Mouse (Mus musculus): ENCODE measurements around the gene Fkbp5. TPM values are rescaled to one million over a fixed set of nuclear protein-coding genes. Genes with fewer than 3 reads are reported as not detected.

Fkbp5 gene
- polyA plus RNA-seq, 1 experiment from 2014 or later: 29.0 TPM

GRCm38 (mm10) chr17:28373821-28374220 is 143.5 kb downstream of the Fkbp5 start:
- Histone ChIP-seq H3K9ac (replicated peaks) (no peak overlapping the region), H3K4me3 (ENCODE audit: low read depth, low read length) (no peak overlapping the region), H3K4me1 (ENCODE audit: insufficient read depth) (no peaks in the 10 kb centered on the region), H3K4me2 (ENCODE audit: low read depth, low read length) (no peak overlapping the region), H3K9me3 (ENCODE audit: low read length) (no peaks in the 10 kb centered on the region), H3K27ac (ENCODE audit: low read depth) (no peak overlapping the region), H3K27me3 (ENCODE audit: insufficient read depth, low read length) (peaks cover 25% of the 10 kb centered on the region), H3K36me3 (replicated peaks; ENCODE audit: insufficient read depth, low read length) (no peaks in the 10 kb centered on the region)
- ATAC-seq (0 out of 2 replicates have a peak, but pooled peaks have one; percentile 41), DNase-seq (peak; percentile 76)
- 13% methylated on average over 10 of the region's 10 CpGs for WGBS (ENCODE audit: insufficient replicate concordance)
- TF ChIP-seq EP300 (IDR thresholded peaks at IDR 0.05; ENCODE audit: low read depth) (no peak), CTCF (IDR thresholded peaks at IDR 0.05; ENCODE audit: low read depth) (peak; percentile 90)

- H3K4me1 ChIP-seq (ENCODE audit: insufficient read depth): no peaks in the 10 kb centered on the region
- no peaks in the 10 kb centered on the region for H3K9me3 ChIP-seq (ENCODE audit: low read length)
- no peak for DNase-seq
- H3K36me3 ChIP-seq (replicated peaks; ENCODE audit: insufficient read depth, low read length): no peaks in the 10 kb centered on the region
- H3K27me3 ChIP-seq (ENCODE audit: insufficient read depth, low read length): peaks cover 29% of the 10 kb centered on the region
- H3K27ac ChIP-seq (ENCODE audit: low read depth): no peak overlapping the region
- 74% methylated on average over 1 of the region's 1 CpGs for WGBS (ENCODE audit: insufficient replicate concordance)
- H3K4me3 ChIP-seq (ENCODE audit: low read depth, low read length): no peak overlapping the region
- no peak overlapping the region for H3K4me2 ChIP-seq (ENCODE audit: low read depth, low read length)
- no peak for ATAC-seq
- TF ChIP-seq EP300 (IDR thresholded peaks at IDR 0.05; ENCODE audit: low read depth): no peak
- no peak for TF ChIP-seq CTCF (IDR thresholded peaks at IDR 0.05; ENCODE audit: low read depth)
- no peak overlapping the region for H3K9ac ChIP-seq (replicated peaks)
These were observed 145.4 kb downstream of the Fkbp5 start for GRCm38 (mm10) chr17:28371941-28372340.

GRCm38 (mm10) chr17:28371286-28371685 is 146.0 kb downstream of the Fkbp5 start:
- DNase-seq (no peak), ATAC-seq (no peak)
- Histone ChIP-seq H3K4me3 (ENCODE audit: low read depth, low read length) (no peak overlapping the region), H3K27ac (ENCODE audit: low read depth) (no peak overlapping the region), H3K9me3 (ENCODE audit: low read length) (no peaks in the 10 kb centered on the region), H3K4me2 (ENCODE audit: low read depth, low read length) (no peak overlapping the region), H3K9ac (replicated peaks) (no peak overlapping the region), H3K4me1 (ENCODE audit: insufficient read depth) (no peaks in the 10 kb centered on the region), H3K27me3 (ENCODE audit: insufficient read depth, low read length) (peaks cover 29% of the 10 kb centered on the region), H3K36me3 (replicated peaks; ENCODE audit: insufficient read depth, low read length) (no peaks in the 10 kb centered on the region)
- TF ChIP-seq CTCF (IDR thresholded peaks at IDR 0.05; ENCODE audit: low read depth) (no peak), EP300 (IDR thresholded peaks at IDR 0.05; ENCODE audit: low read depth) (no peak)
- 75% methylated on average over 2 of the region's 2 CpGs for WGBS (ENCODE audit: insufficient replicate concordance)

GRCm38 (mm10) chr17:28369056-28369455 is 148.3 kb downstream of the Fkbp5 start:
- no peak for DNase-seq
- no peak overlapping the region for H3K4me3 ChIP-seq (ENCODE audit: low read depth, low read length)
- H3K27ac ChIP-seq (ENCODE audit: low read depth): no peak overlapping the region
- no peak overlapping the region for H3K9ac ChIP-seq (replicated peaks)
- H3K4me1 ChIP-seq (ENCODE audit: insufficient read depth): 0 out of 2 replicates have a peak, but pooled peaks cover 3% of the 10 kb centered on the region
- H3K4me2 ChIP-seq (ENCODE audit: low read depth, low read length): no peak overlapping the region
- H3K36me3 ChIP-seq (replicated peaks; ENCODE audit: insufficient read depth, low read length): no peaks in the 10 kb centered on the region
- ATAC-seq: no peak
- H3K27me3 ChIP-seq (ENCODE audit: insufficient read depth, low read length): peaks cover 31% of the 10 kb centered on the region
- TF ChIP-seq CTCF (IDR thresholded peaks at IDR 0.05; ENCODE audit: low read depth) (no peak), EP300 (IDR thresholded peaks at IDR 0.05; ENCODE audit: low read depth) (no peak)
- H3K9me3 ChIP-seq (ENCODE audit: low read length): no peaks in the 10 kb centered on the region
- 57% methylated on average over 5 of the region's 5 CpGs for whole genome bisulfite sequencing (ENCODE audit: insufficient replicate concordance)

GRCm38 (mm10) chr17:28368449-28368848 is 148.9 kb downstream of the Fkbp5 start:
- no peak overlapping the region for H3K4me2 ChIP-seq (ENCODE audit: low read depth, low read length)
- peaks cover 33% of the 10 kb centered on the region for H3K27me3 ChIP-seq (ENCODE audit: insufficient read depth, low read length)
- no peak overlapping the region for H3K4me3 ChIP-seq (ENCODE audit: low read depth, low read length)
- H3K36me3 ChIP-seq (replicated peaks; ENCODE audit: insufficient read depth, low read length): no peaks in the 10 kb centered on the region
- DNase-seq: peak; percentile 86
- WGBS (ENCODE audit: insufficient replicate concordance): 2% methylated on average over 13 of the region's 13 CpGs
- H3K4me1 ChIP-seq (ENCODE audit: insufficient read depth): 0 out of 2 replicates have a peak, but pooled peaks cover 3% of the 10 kb centered on the region
- ATAC-seq: peak; percentile 59; the same call in 1 of the 2 replicates
- no peaks in the 10 kb centered on the region for H3K9me3 ChIP-seq (ENCODE audit: low read length)
- H3K27ac ChIP-seq (ENCODE audit: low read depth): no peak overlapping the region
- H3K9ac ChIP-seq (replicated peaks): no peak overlapping the region
- TF ChIP-seq CTCF (IDR thresholded peaks at IDR 0.05; ENCODE audit: low read depth) (peak; percentile 93), EP300 (IDR thresholded peaks at IDR 0.05; ENCODE audit: low read depth) (no peak)

- Histone ChIP-seq H3K9me3 (ENCODE audit: low read length) (no peaks in the 10 kb centered on the region), H3K4me2 (ENCODE audit: low read depth, low read length) (no peak within 1 kb of the TSS), H3K36me3 (replicated peaks; ENCODE audit: insufficient read depth, low read length) (no peaks in the 10 kb centered on the region), H3K4me1 (ENCODE audit: insufficient read depth) (peaks cover 5% of the 10 kb centered on the region; the same call in 1 of the 2 replicates), H3K4me3 (ENCODE audit: low read depth, low read length) (no peak within 1 kb of the TSS), H3K27me3 (ENCODE audit: insufficient read depth, low read length) (peaks cover 52% of the 10 kb centered on the region), H3K27ac (ENCODE audit: low read depth) (no peak within 1 kb of the TSS), H3K9ac (replicated peaks) (no peak within 1 kb of the TSS)
- 48% methylated on average over 7 of the region's 8 CpGs for WGBS (ENCODE audit: insufficient replicate concordance)
- TF ChIP-seq EP300 (IDR thresholded peaks at IDR 0.05; ENCODE audit: low read depth) (no peak), CTCF (IDR thresholded peaks at IDR 0.05; ENCODE audit: low read depth) (no peak)
- ATAC-seq (no peak), DNase-seq (no peak)
These were observed 152.2 kb downstream of the Fkbp5 start, which contains the start of gene Tulp1 for GRCm38 (mm10) chr17:28365122-28365521. Tulp1 (minus strand) TSS chr17:28365222.
